Mouse (Mus musculus): ENCODE results near the gene D930007J09Rik.

GRCm38 (mm10) chr13:32832776-32833175 lies 30.1 kb upstream of the D930007J09Rik start:
- no peak for TF ChIP-seq POLR2A (IDR thresholded peaks at IDR 0.05; ENCODE audit: extremely low read depth, insufficient read depth, low read length)
- no peak for TF ChIP-seq CTCF (IDR thresholded peaks at IDR 0.05; ENCODE audit: low read depth, low read length)
